Mouse (Mus musculus) WW6 (cell line): ENCODE data around the gene Dnm3.

Experiments
- DNase-seq: peaks from one replicate; pipeline ENCODE4 v3.0.0-alpha.2; 2013; ENCODE audit warnings: low read depth, low spot score

The Dnm3 gene

GRCm38 (mm10) chr1:162121441-162122200, 356.2 kb downstream of the Dnm3 start:
- no peak for DNase-seq

GRCm38 (mm10) chr1:162109437-162109813, 368.4 kb downstream of the Dnm3 start:
- no peak for DNase-seq

GRCm38 (mm10) chr1:162108726-162109436, 369.0 kb downstream of the Dnm3 start:
- DNase-seq: no peak

- no peak for DNase-seq
Observed at GRCm38 (mm10) chr1:162108181-162108671, 369.6 kb downstream of the Dnm3 start.

- no peak for DNase-seq
Observed at GRCm38 (mm10) chr1:162107011-162107606, 370.7 kb downstream of the Dnm3 start.

GRCm38 (mm10) chr1:162100961-162101830, 376.6 kb downstream of the Dnm3 start:
- DNase-seq: no peak

- no peak for DNase-seq
Observed at GRCm38 (mm10) chr1:162100033-162100820, 377.6 kb downstream of the Dnm3 start.

GRCm38 (mm10) chr1:162099203-162099602, 378.6 kb downstream of the Dnm3 start:
- DNase-seq: no peak

- DNase-seq: no peak
Observed at GRCm38 (mm10) chr1:162094523-162095272, 383.1 kb downstream of the Dnm3 start.

GRCm38 (mm10) chr1:162093806-162094522, 383.9 kb downstream of the Dnm3 start:
- no peak for DNase-seq

GRCm38 (mm10) chr1:162092899-162093659, 384.8 kb downstream of the Dnm3 start:
- DNase-seq: no peak

- DNase-seq: peak; percentile 11
Observed at GRCm38 (mm10) chr1:162092401-162092800, 385.4 kb downstream of the Dnm3 start.

GRCm38 (mm10) chr1:162083886-162084478, 393.9 kb downstream of the Dnm3 start:
- DNase-seq: no peak

- no peak for DNase-seq
Observed at GRCm38 (mm10) chr1:162083354-162083753, 394.5 kb downstream of the Dnm3 start.

GRCm38 (mm10) chr1:162082711-162083110, 395.1 kb downstream of the Dnm3 start:
- no peak for DNase-seq

GRCm38 (mm10) chr1:162081693-162082372, 396.0 kb downstream of the Dnm3 start:
- DNase-seq: no peak

GRCm38 (mm10) chr1:162079989-162080388, 397.8 kb downstream of the Dnm3 start:
- DNase-seq: no peak

GRCm38 (mm10) chr1:162077454-162077853, 400.4 kb downstream of the Dnm3 start:
- DNase-seq: no peak
